Mouse (Mus musculus) layer of hippocampus, adult 2 months (tissue): ENCODE results near the gene Gm21988. TPM values are rescaled to one million over a fixed set of nuclear protein-coding genes. Genes with fewer than 3 reads are reported as not detected.

Experiments used
- DNase-seq, 2 experiments: peaks; one replicate each; pipeline ENCODE4 v3.0.0; 2022; ENCODE audit warnings: low spot score in 2 of 2
- H3K27ac ChIP-seq: fragments of 200-600 bp; 2 replicates; pipeline ENCODE4 v1.8.1; 2022
- H3K4me3 ChIP-seq: fragments of 200-600 bp; 2 replicates; pipeline ENCODE4 v1.8.1; 2022; ENCODE audit warnings: mild to moderate bottlenecking
- CTCF ChIP-seq: fragments of 200-600 bp; conservative IDR thresholded peaks from 2 replicates; pipeline ENCODE4 v1.8.1; 2022; ENCODE audit warnings: antibody characterized with exemption, mild to moderate bottlenecking, moderate library complexity
- total RNA-seq, 2 experiments: library from RNA; stranded (reverse); gene quantifications; 2 replicates each; pipeline ENCODE4 v1.2.3; 2021

Gene Gm21988
- total RNA-seq, 2 experiments from 2014 or later = 3.9 to 4.3 TPM

- DNase-seq = peak; percentile 93 to 97
- Histone ChIP-seq H3K4me3 (peak within 1 kb of the TSS; percentile 73), H3K27ac (peak within 1 kb of the TSS; percentile 97)
- TF ChIP-seq CTCF = no peak
Observed at GRCm38 (mm10) chr11:70220731-70221602, 18.7 kb downstream of the Gm21988 start, which contains the start of gene Slc16a13. Gene Slc16a13 (minus strand): TSS chr11:70221064.

DNA sequence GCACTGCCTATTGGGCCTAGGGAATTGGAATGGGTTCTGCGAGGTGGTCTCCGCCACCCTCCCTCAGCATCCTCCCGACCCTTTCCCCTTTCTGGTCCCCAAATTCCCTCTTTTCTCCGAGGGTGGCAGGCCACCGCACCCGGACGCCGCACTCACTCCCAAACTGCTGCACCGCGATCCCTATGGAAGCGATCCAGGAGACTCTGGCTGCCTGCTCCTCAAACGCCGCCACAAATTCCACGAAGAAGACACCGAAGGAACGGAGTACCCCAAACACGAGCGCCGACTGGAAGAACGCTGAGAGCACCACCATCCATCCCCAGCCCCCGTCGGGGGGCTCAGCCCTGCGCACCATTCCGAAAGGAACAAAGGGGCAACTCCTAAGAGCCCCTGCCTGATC is 19.3 kb downstream of the Gm21988 start:
- H3K27ac ChIP-seq = peak overlapping the region; percentile 97

DNA sequence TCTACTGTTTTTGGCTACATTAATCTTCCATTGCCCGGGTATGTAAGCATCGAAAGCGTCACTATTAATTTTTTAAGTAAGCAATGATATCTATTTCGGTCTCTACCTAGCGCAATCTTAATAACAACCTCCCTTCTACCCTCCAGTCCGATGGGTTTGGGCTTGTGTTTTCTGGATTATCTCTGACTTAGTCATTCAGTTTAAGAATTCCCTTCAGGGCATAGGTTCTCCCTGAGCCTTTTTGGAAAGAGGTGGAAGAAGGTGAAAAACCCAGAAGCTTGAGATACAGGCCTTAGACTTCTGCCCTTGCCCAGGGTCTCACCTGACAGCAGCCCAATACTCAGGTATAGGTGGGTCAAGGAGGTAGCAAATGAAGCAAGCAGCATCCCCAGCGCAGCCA is 19.8 kb downstream of the Gm21988 start:
- no peak for DNase-seq
- peak overlapping the region; percentile 97 for H3K27ac ChIP-seq
- peak overlapping the region; percentile 73 for H3K4me3 ChIP-seq
- TF ChIP-seq CTCF = no peak

More for the DNA sequence above, 19.3 kb downstream of the Gm21988 start:
- DNase-seq = no peak
- H3K4me3 ChIP-seq = peak overlapping the region; percentile 73
- no peak for TF ChIP-seq CTCF

DNA sequence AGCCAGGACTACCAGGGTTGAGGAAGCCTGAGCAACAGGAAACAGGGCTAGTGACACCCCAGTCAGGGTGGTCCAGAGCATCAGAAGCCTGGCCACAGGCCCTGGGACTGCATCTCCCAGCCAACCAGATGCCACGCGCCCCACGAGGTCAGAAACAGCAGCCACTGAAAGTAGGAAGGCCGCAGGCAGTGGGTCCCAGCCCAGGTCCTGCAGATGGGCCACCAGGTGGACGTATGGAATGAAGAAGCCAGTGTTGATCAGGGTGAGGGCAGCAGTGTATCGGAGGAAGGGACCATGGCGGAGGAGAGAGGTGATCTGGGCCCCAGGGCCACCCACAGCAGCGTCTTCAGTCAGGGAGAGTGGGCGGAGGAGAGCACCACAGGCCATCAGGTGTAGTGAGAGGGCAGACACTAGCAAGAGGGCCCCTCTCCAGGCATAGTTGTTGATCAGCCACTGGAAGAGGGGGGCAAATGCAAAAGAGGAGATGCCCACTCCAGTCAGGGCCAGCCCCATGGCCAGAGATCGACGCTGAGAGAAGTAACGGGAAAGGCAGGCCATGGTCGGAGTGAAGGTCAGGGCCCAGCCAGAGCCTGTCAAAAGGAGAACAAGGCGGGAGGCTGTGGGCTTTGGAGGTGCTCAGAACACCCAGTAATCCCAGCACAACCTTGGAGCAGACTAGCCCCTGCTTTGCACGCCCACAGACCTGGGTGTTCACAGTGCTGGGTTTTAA is 20.7 kb downstream of the Gm21988 start:
- H3K4me3 ChIP-seq = peak overlapping the region; percentile 73; the same call in 1 of the 2 replicates
- peak overlapping the region; percentile 18; the same call in 1 of the 2 replicates for H3K27ac ChIP-seq
- no peak for TF ChIP-seq CTCF
- no peak for DNase-seq

- DNase-seq = no peak
- Histone ChIP-seq H3K4me3 (no peak overlapping the region), H3K27ac (no peak overlapping the region)
- TF ChIP-seq CTCF = no peak
Observed at GRCm38 (mm10) chr11:70218039-70218438, 21.6 kb downstream of the Gm21988 start.

GRCm38 (mm10) chr11:70216103-70216502 is 23.5 kb downstream of the Gm21988 start:
- no peak for TF ChIP-seq CTCF
- no peak overlapping the region for H3K4me3 ChIP-seq
- H3K27ac ChIP-seq = no peak overlapping the region
- no peak for DNase-seq

GRCm38 (mm10) chr11:70215301-70215700 is 24.3 kb downstream of the Gm21988 start:
- no peak overlapping the region for H3K27ac ChIP-seq
- no peak overlapping the region; the same call in 1 of the 2 replicates for H3K4me3 ChIP-seq
- DNase-seq = no peak
- TF ChIP-seq CTCF = no peak

- no peak for DNase-seq
- H3K27ac ChIP-seq = peak overlapping the region; percentile 88; the same call in 1 of the 2 replicates
- TF ChIP-seq CTCF = no peak
- peak overlapping the region; percentile 64; the same call in 1 of the 2 replicates for H3K4me3 ChIP-seq
Observed at GRCm38 (mm10) chr11:70214856-70215209, 24.8 kb downstream of the Gm21988 start.

DNA sequence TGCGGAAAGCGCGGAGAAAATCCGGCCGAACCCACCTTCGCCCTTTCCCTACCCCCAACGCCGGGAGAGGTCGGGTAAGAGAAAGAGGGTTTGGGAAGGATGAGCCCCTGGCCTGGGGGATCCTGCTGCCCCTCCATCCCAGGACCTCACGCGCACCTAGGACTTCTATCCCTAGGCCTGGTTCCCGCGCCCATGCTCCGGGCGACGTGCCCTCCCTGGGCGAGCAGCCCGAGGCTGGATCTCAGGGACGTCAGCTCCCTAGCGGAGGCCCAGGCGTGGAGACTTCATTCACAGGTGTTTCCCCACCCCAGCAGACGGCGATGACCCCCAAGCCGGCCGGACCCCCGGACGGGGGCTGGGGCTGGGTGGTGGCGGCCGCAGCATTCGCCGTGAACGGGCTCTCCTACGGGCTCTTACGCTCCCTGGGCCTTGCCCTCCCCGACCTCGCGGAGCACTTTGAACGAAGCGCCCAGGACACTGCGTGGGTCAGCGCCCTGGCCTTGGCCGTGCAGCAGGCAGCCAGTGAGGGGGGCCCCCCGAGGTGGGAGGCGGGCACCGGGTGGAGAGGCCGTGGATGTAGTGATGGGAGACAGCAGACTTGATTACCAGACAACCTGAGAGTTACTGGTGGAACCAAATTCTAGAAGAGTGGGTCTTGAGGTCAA is 25.3 kb downstream of the Gm21988 start:
- Histone ChIP-seq H3K27ac (peak overlapping the region; percentile 88), H3K4me3 (peak overlapping the region; percentile 64)
- no peak for TF ChIP-seq CTCF
- no peak for DNase-seq

GRCm38 (mm10) chr11:70213736-70214135 is 25.9 kb downstream of the Gm21988 start:
- H3K4me3 ChIP-seq = peak overlapping the region; percentile 64
- peak overlapping the region; percentile 88 for H3K27ac ChIP-seq
- no peak for DNase-seq
- no peak for TF ChIP-seq CTCF

DNA sequence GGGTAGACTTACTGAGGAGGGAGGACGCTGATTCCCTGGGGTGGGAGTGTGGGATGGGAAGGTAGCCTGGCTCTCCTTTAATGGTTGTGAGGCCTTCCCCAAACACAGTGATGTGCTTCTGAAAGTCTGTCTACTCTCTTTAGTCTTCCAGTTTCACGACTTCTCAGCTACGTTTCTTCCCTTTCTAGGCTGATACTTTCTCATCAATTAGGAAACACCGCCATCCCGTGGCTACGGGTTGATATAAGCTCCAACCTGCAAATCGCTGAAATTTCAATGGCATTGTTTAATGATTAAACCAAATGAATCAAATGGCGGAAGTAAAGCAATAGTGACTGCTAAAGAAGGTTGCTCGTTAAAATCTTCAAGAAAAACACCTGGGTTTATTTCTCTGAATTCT is 26.7 kb downstream of the Gm21988 start:
- peak; percentile 78 to 80 for DNase-seq
- H3K4me3 ChIP-seq = no peak overlapping the region
- H3K27ac ChIP-seq = peak overlapping the region; percentile 88; the same call in 1 of the 2 replicates
- TF ChIP-seq CTCF = peak; percentile 86

DNA sequence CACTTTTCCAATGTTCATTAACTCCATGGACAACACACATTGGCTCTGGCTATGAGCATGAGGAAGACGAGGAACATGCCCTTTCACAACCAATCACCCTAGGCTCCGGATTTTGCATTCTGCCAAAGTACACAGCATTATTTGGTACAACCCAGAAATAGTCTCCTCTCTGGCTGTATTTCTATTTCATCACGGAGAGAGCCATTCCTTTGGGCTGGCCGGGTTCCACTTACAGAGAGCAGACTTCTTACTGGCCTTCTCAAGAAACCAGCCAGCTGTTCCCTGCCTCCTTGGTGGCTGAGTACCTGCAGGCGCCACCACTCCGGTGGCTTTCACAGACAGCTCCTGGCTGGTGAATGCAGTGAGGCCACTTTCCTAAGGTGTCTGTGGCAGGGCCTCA is 27.2 kb downstream of the Gm21988 start, which contains the start of gene Slc16a11:
Slc16a11 (plus strand) TSS at position 330 of the 400 bp plus-strand sequence.
- Histone ChIP-seq H3K4me3 (peak within 1 kb of the TSS; percentile 64), H3K27ac (peak within 1 kb of the TSS; percentile 88)
- no peak for DNase-seq
- TF ChIP-seq CTCF = no peak
